Mouse (Mus musculus): ENCODE results near the gene Rnd3. TPM values are rescaled to one million over a fixed set of nuclear protein-coding genes. Genes with fewer than 3 reads are reported as not detected.
A peak's percentile ranks its signal among the peaks of the same experiment; 100 is the strongest.

The Rnd3 gene
- total RNA-seq, 4 experiments from 2014 or later = 30.0 to 44.0 (median 34.4) TPM

DNA sequence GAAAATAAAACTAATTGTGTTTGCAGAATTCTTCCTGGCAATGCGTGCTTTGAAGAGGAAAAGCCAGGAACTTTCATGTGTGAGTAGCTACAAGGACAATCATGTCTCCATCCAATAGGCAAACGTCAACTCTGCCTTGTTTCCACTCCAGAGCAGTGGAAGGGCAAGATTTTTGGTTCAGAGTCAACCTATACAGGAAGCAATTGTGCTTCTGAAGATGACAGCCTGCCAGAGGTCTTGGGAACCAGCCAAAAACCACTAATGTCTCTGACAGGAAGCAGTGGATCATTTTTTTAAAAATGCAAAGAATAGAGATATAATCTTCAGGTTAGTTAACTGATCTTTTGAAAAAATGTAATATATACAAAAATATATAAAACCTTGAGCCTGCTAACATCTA is 38.6 kb downstream of the Rnd3 start:
- DNase-seq = peak; percentile 9

DNA sequence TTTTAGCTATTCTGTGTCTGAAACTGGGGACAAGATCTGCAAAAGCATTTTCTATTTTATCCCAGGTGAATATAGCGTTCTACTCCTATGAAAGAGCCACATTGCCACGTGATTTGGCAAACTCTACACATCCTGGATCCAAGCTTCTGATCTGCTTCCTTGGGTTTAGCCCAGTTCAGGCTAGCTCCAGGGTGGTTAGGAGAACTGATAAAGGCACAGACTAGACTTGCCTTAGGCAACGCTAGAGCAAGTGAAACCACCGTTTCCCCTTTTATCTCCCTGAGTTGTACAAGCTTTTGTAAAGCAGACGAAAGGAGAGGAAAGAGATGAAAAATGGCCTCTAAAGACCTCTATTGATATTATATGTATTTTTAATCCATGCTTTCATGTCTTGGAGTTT is 40.3 kb downstream of the Rnd3 start:
- DNase-seq = no peak

DNA sequence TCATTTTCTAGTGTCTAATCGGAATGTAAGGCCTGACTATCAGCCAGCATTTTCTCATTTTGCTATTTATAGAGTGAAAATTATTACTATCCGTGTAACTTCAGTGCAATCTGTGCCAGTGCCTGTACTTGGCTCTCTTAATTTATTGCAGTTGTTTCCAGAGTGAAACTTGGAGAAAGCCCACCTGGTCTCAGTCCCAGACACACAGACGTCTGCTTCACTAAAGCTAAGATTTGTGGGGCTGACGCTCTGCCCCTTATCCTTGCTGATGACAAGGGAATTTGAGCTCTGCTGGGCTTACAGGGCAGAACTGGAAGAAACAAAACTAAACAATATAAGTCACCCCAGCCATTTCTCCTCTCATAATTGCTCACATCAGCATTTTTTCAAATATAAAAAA is 47.7 kb downstream of the Rnd3 start:
- DNase-seq = no peak

DNA sequence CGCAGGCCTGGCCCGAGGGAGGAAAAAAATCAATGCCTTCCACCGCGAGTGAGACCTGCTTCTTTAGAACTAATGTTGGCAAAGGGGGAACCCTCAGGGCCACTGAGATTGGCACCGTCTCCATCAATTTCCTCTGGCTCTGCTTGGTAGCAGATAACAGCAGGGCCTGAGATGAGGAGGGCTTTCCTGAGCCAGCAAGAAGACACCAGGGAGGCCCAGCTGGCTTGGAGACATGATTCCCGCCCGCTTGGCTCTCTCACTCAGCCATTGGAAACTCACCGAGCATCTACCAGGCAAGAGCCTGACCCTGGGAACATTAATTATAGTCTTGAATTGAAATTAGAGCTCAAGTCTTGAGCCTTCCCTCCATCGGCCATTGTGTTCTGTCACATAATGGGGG is 48.9 kb downstream of the Rnd3 start:
- no peak for DNase-seq

DNA sequence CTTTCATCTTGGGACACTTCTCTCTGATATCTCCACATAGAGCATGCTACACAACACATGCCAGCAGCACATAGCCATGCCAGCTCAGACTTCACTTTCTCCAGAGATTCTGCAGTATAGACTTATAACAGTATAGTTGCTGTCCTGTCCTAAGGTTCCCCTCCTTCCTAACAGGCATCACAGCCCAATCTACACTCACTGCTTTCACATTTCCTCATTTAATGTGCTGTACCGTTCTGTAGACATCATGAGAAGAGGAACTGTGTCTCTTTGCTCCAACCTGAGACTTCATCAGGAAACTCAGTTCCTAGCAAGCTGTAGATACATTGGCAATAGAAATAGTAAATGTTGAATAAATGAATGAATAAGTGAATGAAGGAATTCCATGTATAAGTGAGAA is 49.7 kb downstream of the Rnd3 start:
- DNase-seq = no peak

DNA sequence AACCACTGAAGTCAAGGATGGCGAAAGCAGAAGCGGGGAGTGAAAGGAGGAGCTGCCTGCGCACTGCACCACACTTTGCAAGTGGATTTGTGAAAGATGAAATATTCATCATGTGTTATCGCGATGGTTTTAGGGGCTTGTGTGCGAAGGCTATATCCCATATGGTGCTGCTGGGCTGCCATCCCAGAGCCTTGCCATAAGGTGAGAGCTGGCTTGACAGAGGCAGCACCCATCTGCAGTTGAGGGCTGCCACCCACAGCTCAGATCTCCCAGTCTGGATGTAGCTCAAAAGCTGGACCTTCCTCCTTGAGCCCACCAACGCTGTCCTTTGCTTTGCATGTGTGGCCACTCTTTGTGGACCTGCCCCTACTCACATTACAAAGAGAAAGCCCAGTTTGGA is 58.2 kb downstream of the Rnd3 start:
- DNase-seq = no peak

DNA sequence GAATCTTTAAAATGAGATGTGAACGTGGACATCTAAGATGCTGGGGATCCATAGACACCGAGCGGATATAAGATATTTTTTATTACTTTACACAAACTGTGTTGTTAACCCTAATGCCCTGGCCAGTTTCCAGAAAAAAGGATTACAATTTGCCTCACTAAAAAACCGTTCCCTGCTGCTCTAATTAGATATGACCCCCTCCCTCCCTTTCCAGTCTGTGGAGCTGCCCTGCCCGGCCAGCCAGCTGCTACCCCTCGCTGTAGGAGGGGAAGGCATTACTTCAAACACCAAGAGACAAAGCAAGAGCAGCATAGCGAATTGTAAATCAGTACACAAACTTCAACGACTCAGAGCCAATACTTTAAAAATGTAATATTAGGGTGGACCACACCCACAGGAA is 58.9 kb downstream of the Rnd3 start:
- no peak for DNase-seq

DNA sequence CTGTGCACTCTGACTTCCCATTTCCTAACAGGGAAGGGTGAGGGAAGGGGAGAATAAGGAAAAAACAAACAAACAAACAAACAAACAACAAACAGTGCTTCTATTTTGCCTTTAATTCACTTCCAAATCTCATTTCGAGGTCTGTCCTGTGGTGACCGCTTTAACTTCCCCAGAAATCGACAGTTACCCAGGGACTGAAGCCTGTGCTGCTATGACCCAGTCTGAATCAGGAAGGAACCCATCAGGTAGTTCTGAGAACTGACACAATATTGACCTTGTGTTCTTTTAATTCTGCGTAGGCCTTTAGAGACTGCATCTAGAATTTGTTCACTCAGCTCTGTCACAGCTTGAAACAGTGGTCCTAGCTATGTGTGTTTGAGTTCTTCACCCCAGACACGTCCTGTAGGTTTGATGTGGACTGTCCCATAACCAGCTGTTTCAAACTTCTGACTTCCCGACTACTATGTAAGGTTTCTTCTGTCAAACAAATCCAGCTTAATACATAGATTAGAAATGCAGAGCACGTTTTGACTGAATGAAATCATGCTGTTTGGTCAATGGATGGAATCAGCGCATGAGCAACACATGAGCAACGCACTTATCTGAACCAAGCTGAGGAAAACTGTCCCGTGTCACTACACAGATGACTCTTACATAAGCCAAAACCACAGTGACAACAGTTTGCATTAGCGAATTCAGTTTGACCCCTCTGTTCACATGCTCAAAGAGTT is 59.9 kb downstream of the Rnd3 start:
- DNase-seq = no peak

DNA sequence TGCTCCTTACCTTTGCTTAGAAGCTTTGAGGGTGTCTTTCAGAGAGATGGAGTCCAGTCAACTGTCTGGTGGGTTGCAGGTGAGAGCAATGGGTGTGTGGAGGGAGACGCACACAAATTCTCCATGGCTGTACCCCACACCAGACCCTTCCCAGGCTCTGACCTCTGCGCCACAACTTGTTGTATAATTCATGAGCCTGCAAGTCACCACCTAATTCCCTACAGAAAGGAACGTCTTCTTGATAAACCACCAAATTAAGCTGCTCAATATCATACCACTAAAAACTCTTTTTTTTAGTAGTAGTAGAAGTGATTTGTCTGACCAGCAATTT is 60.8 kb downstream of the Rnd3 start:
- DNase-seq = no peak

DNA sequence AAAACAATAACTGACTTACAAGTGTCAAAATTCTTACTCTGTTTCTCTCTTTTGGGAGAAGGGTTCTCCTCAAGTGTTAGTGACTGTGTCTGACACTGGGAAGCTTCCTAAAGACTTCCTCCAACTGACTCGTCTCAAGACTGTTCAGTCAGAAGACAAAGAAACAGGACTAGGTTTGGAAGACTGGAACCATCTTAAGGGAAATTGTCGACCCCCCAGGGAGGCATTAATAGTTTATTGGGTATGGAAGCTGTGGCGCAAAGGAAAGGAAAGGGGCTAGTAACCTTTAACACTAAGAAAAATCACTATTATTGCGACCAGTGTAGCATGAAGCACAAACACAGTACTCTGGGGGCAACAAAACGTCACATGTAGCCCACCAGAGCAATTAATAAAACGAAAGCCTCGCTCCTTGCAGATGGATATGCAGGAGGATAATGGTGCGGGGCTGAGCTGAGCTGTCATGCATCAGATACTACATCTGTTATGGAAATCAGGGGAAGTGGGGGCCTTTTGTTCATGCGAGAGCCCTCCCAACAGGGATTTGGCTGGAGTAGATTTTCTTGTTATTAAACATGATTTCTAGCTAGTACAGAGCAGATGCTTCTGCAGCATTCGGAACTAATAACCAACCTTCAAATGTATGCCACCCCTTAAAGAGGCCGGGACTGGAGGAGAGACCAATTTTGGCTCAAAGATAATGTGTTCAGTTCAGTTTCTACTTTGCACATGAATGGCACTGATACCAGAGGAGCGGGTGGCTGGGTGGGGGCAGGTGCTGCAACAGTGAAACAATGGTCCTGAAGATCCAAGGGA is 61.4 kb downstream of the Rnd3 start:
- no peak for DNase-seq

DNA sequence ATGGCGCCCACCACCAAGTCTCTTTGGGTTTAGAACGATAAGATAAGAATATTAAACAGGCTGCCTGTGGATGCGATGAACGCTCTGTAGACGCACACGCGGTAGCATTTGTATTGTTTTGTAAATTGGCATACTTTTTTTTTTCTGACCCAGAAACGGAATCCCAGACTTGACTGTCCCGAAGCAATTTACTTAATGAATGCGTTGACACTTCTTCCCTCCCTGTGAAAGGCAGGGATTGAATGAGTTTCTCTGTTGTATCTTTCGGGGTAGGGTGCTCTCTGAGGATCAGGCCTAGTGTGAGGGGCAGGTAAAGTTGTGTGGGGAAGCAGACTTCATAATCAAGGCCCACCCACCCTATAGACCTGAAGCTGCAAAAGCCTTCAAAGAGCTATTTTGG is 63.8 kb downstream of the Rnd3 start:
- no peak for DNase-seq

DNA sequence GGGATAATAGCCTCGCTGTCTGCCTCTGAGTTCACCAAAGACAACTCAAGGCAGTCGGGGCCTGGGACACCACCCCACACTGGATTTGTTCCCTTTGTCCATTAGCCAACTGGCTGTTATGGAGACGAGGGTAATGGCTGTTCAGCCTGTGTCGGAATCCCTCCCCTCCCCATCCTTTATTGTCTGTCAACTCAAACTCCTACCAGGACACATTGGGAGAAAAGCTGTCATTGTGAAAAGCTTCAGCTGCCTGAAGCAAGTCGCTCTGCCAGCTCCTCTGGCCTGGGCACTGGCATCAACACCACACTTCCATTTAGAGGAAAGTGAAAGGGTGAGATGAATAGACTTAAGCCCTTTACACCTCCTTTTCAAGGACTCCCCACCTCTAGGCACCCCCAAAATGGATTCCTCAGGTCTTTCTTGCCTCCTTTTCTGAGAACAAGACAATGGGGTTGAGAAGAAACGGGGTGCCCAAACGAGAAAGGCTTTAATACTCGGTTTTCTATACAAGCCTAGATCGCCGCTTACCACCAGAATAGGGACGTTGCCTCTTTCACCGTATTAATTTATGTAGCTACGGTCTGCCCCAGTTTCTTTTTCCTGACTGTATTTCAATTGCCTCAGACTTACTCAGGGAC is 66.1 kb downstream of the Rnd3 start:
- DNase-seq = no peak
